Mouse (Mus musculus) liver, postnatal 0 days (tissue): ENCODE measurements around the gene Pgam1. TPM values are rescaled to one million over a fixed set of nuclear protein-coding genes. Genes with fewer than 3 reads are reported as not detected.
A peak's percentile ranks its signal among the peaks of the same experiment; 100 is the strongest.
"Not testable (repeated sequence)": the region's sequence is repeated elsewhere in the genome, so short reads cannot be mapped to it uniquely, and the experiment has no call there.

Experiments
- ATAC-seq: fragments of 200-750 bp; cut with Nextera tagmentation; 2 replicates; pipeline ENCODE4 v1.8.0; 2017; ENCODE audit warnings: mild to moderate bottlenecking, moderate library complexity
- DNase-seq: peaks from one replicate; pipeline ENCODE4 v3.0.0-alpha.2; 2016
- H3K27ac ChIP-seq: fragments of 300-500 bp; sonication (generic); 2 replicates; pipeline ENCODE4 v1.5.1; 2014; ENCODE audit warnings: antibody characterized with exemption, moderate library complexity, mild to moderate bottlenecking, low read depth
- H3K27me3 ChIP-seq: fragments of 300-500 bp; sonication (generic); 2 replicates; pipeline ENCODE4 v1.6.1; 2014; ENCODE audit warnings: low read length, control low read depth, mixed read lengths; ENCODE audit not compliant: insufficient read depth
- H3K36me3 ChIP-seq: fragments of 300-500 bp; sonication (generic); replicated peaks from 2 replicates; pipeline ENCODE4 v1.6.1; 2014; ENCODE audit warnings: mild to moderate bottlenecking, control low read depth, low read length, moderate library complexity, mixed read lengths; ENCODE audit not compliant: insufficient read depth
- H3K4me1 ChIP-seq: fragments of 300-500 bp; sonication (generic); 2 replicates; pipeline ENCODE4 v1.6.1; 2014; ENCODE audit warnings: antibody characterized with exemption, mild to moderate bottlenecking, control low read depth; ENCODE audit not compliant: insufficient read depth
- H3K4me2 ChIP-seq: fragments of 300-500 bp; sonication (generic); 2 replicates; pipeline ENCODE4 v1.6.1; 2014; ENCODE audit warnings: low read depth, mild to moderate bottlenecking, low read length, moderate library complexity, mixed read lengths
- H3K4me3 ChIP-seq: fragments of 300-500 bp; sonication (generic); 2 replicates; pipeline ENCODE4 v1.5.1; 2014; ENCODE audit warnings: low read depth, low read length
- H3K9ac ChIP-seq: fragments of 300-500 bp; sonication (generic); replicated peaks from 2 replicates; pipeline ENCODE4 v1.6.1; 2014; ENCODE audit warnings: mild to moderate bottlenecking, moderate library complexity
- H3K9me3 ChIP-seq: fragments of 300-500 bp; sonication (generic); 2 replicates; pipeline ENCODE4 v1.6.1; 2016; ENCODE audit warnings: mild to moderate bottlenecking, control low read depth, low read length, mixed read lengths
- CTCF ChIP-seq: sonication (generic); IDR thresholded peaks from 2 replicates; pipeline ENCODE4 v1.5.1; 2016; ENCODE audit warnings: antibody characterized with exemption, low read depth
- EP300 ChIP-seq: IDR thresholded peaks from 2 replicates; pipeline ENCODE4 v1.6.1; 2016; ENCODE audit warnings: antibody characterized with exemption, low read depth, mild to moderate bottlenecking
- WGBS: fragments of 180-500 bp; shearing (Covaris S2); extraction: QIAGEN DNeasy Blood & Tissue Kit; methylation state at CpG from one replicate; pipeline ENCODE4 v1.1.7; 2014; ENCODE audit not compliant: insufficient replicate concordance; 5-methylcytosine and 5-hydroxymethylcytosine counted together
- polyA plus RNA-seq: library from polyadenylated mRNA; unstranded; fragments of >200 nt; fragmentation: Nextera tagmentation; extraction: Ambion mirVana; gene quantifications from 2 replicates; pipeline ENCODE4 v1.2.1, GENCODE M21; 2015

The Pgam1 gene
- polyA plus RNA-seq: 153 and 183 TPM in 2 replicates

DNA sequence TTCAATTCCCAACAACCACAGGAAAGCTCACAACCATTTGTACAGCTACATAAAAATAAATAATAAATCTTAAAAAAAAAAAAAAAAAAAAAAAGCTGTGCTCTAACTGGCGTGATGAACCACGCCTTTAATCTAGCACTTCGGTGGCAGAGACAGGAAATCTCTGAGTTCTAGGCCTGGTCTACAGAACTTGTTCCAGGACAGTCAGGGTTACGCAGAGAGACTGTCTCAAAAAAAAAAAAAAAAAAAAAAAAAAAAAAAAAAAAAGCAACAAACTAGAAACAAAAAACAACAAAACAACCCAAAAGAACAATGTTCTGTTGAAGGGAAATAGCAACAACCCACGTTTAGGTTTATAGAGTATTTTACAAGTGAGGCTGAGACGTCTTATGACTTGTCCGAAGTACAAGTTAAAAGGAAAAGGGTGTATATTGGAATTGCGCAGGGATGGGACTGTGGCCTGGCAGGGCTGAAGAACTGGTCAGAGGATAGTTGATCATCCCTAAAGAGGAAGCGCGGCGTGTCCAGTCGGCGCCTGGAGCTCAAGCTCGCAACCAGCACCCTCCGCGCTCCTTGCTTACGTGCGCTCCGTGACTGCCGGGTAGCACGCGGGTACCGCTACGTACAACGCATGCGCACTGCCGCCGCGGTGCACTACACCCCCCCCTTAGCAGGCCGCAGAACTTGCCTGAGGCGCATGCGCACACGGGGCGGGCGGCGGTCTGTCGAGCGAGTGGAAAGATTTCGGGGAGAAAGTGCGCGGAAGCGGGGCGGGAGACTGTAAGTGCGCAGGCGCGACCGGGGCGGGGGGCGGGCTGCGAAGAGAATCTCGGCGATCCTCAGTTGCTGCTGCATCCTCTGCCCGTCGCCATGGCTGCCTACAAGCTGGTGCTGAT, at the start of gene Pgam1:
Pgam1 (plus strand) TSS at position 746 of the 896 bp plus-strand sequence.
- Histone ChIP-seq H3K27ac (peak within 1 kb of the TSS; percentile 92), H3K27me3 (no peaks in the 10 kb centered on the region), H3K4me3 (peak within 1 kb of the TSS; percentile 94), H3K9me3 (no peaks in the 10 kb centered on the region), H3K4me2 (peak within 1 kb of the TSS; percentile 96), H3K4me1 (peaks cover 62% of the 10 kb centered on the region), H3K9ac (peak within 1 kb of the TSS; percentile 87), H3K36me3 (peaks cover 19% of the 10 kb centered on the region)
- peak; percentile 99 for DNase-seq
- TF ChIP-seq CTCF: 0 out of 2 replicates have a peak, but pooled peaks have one; percentile 8
- no peak; the same call in 1 of the 2 replicates for TF ChIP-seq EP300
- ATAC-seq: peak; percentile 94
- 3% methylated on average over 54 of the region's 54 CpGs for WGBS

DNA sequence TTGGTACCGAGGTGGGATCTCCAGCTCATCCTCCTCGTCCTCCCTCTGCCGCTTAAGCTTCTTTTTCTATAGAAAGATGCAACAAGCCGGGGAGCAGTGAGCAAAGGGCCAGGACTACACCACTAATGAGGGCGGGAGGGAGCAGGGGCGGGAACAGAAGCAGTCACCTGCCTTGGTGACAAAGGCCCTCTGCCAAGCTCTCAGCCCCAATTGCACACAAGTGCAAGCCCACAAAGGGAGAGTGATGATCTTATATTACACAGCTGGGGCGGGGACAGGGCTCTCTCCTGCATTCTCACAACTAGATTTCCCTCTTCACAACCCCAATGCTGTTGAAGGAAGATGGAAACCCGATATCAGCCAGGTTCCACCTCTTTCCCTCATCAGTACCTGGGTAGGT, 45.0 kb upstream of the Pgam1 start:
- DNase-seq: no peak
- Histone ChIP-seq H3K4me2 (no peak overlapping the region), H3K27me3 (no peaks in the 10 kb centered on the region), H3K27ac (no peak overlapping the region), H3K4me3 (no peak overlapping the region), H3K9me3 (no peaks in the 10 kb centered on the region), H3K9ac (no peak overlapping the region), H3K4me1 (no peaks in the 10 kb centered on the region), H3K36me3 (peaks cover 38% of the 10 kb centered on the region)
- WGBS: 90% methylated on average over 8 of the region's 8 CpGs
- no peak for ATAC-seq
- no peak for TF ChIP-seq CTCF
- no peak for TF ChIP-seq EP300

DNA sequence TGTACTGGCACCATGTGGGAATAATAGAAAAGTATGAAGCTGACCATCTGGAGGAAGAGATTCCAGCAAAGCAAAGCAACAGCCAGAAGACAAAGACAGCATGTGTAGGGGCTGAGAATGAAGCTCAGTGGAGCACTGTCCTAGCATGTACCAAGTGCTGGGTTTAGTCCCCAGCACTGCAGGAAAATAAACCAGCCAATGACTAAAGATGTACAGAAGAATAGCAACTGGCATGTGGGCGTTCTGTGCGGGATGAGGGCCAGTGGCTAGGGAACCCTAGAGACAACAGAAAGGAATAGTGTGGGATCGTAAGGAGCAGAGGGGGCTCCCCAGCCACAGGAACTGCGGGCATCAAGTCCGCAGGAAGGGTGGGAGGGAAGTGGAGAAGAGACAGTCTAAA, 42.4 kb upstream of the Pgam1 start:
- Histone ChIP-seq H3K27me3 (no peaks in the 10 kb centered on the region), H3K4me3 (no peak overlapping the region), H3K9ac (no peak overlapping the region), H3K4me1 (no peaks in the 10 kb centered on the region), H3K36me3 (peaks cover 38% of the 10 kb centered on the region), H3K27ac (no peak overlapping the region), H3K4me2 (no peak overlapping the region), H3K9me3 (no peaks in the 10 kb centered on the region)
- WGBS: 91% methylated on average over 5 of the region's 5 CpGs
- DNase-seq: no peak
- ATAC-seq: no peak
- no peak for TF ChIP-seq CTCF

DNA sequence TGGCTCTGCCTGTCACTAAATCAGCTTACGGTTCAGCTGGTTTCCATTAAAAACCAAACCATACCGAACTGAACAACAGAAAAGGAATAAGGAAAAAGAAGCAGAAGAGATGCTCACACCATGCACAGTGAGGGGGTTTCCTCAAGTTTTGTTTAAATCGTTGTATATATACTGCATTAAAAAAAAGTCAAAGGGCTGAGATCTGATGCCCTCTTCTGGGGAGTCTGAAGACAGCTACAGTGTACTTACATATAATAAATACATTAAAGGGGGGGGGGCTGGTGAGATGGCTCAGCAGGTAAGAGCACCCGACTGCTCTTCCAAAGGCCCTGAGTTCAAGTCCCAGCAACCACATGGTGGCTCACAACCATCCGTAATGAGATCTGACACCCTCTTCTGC, 41.8 kb upstream of the Pgam1 start:
- not testable (repeated sequence) for H3K4me2 ChIP-seq, H3K9ac ChIP-seq, H3K27ac ChIP-seq, H3K9me3 ChIP-seq, H3K4me1 ChIP-seq, H3K4me3 ChIP-seq, DNase-seq, ATAC-seq, H3K27me3 ChIP-seq
- WGBS: 73% methylated on average over 5 of the region's 5 CpGs
- H3K36me3 ChIP-seq: peaks cover 41% of the 10 kb centered on the region

DNA sequence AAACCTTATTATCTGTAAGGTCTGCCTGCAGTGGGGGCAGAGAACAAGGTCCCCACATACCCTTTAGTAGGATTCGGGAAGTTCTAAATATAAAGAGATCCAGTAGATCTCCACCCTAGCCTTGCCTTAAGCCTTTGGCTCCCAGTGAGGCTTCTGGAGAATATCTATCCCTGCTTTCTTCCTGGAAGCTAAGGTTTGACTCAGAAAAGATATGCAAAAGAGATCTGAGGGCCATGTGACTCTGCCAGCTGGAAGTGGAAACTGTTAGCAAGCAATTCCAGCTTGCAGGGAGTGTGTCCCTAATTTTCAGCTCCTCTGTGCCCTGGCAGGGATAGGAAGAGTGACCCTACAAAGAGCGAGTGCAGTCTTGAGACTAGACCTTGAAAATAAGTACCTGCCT, 39.4 kb upstream of the Pgam1 start:
- Histone ChIP-seq H3K4me3 (no peak overlapping the region), H3K4me2 (no peak overlapping the region), H3K4me1 (no peaks in the 10 kb centered on the region), H3K27ac (no peak overlapping the region), H3K9me3 (no peaks in the 10 kb centered on the region), H3K9ac (no peak overlapping the region), H3K27me3 (no peaks in the 10 kb centered on the region), H3K36me3 (peaks cover 38% of the 10 kb centered on the region)
- DNase-seq (no peak), ATAC-seq (no peak)
- TF ChIP-seq CTCF (no peak), EP300 (no peak)
- 88% methylated on average over 2 of the region's 2 CpGs for WGBS

DNA sequence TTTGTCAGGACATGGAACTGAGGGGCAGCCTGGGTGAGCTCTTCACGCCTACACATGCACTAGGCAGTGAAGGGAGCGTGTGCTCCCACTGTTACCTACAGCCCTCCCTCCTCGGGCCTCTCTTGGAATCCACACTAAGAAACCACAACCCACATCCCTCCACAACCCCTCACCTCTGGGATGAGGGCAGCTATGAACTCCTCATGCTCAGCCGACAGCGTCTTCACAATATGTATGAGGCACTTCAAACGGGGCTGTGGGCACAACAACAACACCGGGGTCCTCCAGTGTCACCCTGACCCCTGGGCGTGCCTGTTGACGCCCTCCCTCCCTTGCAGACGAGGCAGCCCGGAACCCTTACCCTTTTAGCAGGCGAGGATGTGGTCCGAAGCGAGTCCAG, 37.4 kb upstream of the Pgam1 start:
- 86% methylated on average over 14 of the region's 14 CpGs for WGBS
- Histone ChIP-seq H3K27ac (no peak overlapping the region), H3K36me3 (peaks cover 36% of the 10 kb centered on the region), H3K27me3 (no peaks in the 10 kb centered on the region), H3K4me2 (no peak overlapping the region), H3K9ac (no peak overlapping the region), H3K9me3 (no peaks in the 10 kb centered on the region), H3K4me3 (no peak overlapping the region), H3K4me1 (no peaks in the 10 kb centered on the region)
- no peak for TF ChIP-seq EP300
- TF ChIP-seq CTCF: no peak
- DNase-seq (no peak), ATAC-seq (no peak)
